Mouse (Mus musculus) heart, postnatal 36 days (tissue): Measurements from ENCODE around the gene Ankrd9. TPM values are rescaled to one million over a fixed set of nuclear protein-coding genes. Genes with fewer than 3 reads are reported as not detected.

Experiments
- DNase-seq, 2 experiments: peaks; one replicate each; pipeline ENCODE4 v3.0.0; 2021 to 2022
- intact Hi-C: fragments of 180-260 bp; cut with DNase I; formaldehyde crosslinking; loops from one replicate; pipeline ENCODE4 v1.15.1; 2025
- total RNA-seq, 2 experiments: library from RNA; stranded (reverse); gene quantifications; 2 replicates each; pipeline ENCODE4 v1.2.3; 2021

Gene Ankrd9
- total RNA-seq, 2 experiments from 2014 or later, result 67.9 to 85.3 TPM

DNA sequence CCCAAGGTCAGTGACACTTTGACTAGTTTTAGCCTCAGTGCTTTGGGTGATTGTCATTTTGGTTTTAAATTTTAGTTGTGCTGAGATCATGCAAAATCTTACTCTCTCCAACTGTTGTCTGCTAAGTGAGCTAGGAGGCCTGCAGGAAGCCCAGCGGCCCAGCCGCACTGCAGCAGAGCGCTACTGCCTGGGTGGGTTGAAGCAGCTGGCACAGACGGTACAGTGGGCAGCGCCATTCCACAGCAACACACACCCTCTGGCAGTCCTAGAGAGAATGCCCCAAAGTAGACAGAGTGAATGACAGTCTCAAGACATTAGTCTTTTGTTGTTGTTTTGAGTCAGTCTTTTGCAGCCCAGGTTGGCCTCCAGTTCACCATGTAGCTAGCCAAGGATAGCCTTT lies 8.4 kb downstream of the Ankrd9 start:
- no peak for DNase-seq
- intact Hi-C loops, result no loop called here

DNA sequence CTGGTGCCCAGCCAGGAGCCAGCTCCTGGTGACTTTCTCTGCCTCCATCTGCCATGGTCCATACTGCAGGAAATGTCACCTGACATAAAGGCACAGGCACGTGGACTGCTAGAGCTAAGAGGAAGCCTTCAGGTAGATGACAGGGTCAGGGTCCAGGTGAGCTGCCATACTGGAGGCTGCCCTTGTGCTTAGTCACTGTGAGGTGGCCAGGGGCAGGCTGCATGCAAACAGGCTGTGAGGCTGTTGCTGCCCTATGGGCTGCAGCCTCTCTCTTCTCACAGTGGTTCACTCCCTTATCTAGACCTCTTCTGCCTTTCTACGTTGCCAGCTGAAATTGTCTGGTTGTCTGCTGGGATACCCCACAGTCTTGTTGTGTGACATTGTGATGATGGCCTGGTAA lies 11.7 kb downstream of the Ankrd9 start:
- DNase-seq, result no peak
- intact Hi-C loops, result no loop called here

DNA sequence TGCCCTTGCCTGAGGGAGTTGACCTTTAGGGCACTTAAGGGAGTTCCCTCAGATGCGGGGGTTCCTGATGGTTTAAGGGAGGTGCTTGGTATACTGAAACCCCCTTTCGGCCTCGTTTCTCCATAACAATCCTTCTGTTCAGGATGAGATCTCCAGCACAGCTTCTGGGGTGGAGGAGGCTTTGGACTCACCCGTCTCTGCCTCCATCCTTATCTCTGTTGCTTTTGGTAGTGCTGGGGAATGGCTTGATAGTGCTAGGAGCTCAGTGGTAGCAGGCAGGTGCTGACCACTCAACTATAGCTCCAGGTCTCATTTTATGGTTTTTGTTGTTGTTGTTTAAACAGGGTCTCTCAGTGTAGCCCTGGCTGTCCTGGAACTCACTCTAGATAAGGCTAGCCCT lies 12.8 kb downstream of the Ankrd9 start:
- intact Hi-C loops, result no loop called here
- DNase-seq, result no peak

DNA sequence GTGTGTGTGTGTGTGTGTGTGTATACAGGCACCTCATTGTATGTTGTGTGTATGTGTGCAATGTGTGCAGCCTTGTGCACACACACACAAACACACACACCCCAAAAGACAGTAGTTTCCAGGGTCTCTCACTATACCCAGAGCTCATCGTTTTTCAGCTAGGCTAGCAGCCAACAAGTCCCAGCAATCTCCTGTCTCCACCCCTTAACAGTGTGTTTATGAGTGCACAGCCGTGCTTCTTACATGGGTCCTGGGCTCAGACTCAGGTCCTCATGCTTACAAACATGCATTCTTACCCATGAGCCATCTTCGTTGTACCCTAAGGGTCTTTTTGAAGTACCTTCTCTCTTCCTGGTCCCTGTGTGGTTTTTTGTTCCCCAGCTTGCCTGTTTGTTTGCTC lies 13.3 kb downstream of the Ankrd9 start:
- DNase-seq, result no peak
- intact Hi-C loops, result no loop called here

DNA sequence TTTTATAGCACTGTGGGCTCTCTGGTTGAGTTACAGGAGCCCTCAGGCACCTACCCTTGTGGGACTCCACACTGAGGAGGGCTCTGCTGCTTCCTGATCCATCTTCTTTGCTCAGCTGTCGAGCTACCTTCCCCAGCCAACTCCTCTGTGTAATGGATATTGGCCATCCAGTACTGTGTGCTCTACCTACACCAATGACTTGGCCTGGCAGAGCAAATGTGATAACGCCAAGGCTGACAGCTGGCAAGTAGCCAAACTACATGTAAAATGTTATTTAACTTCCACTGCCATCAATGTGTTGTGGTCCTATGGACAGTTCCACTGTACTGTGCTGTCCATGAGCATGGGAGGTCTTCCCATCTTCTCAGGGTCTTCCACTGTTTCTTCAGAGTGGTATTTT lies 16.9 kb downstream of the Ankrd9 start:
- DNase-seq, result no peak
- intact Hi-C loops, result no loop called here

DNA sequence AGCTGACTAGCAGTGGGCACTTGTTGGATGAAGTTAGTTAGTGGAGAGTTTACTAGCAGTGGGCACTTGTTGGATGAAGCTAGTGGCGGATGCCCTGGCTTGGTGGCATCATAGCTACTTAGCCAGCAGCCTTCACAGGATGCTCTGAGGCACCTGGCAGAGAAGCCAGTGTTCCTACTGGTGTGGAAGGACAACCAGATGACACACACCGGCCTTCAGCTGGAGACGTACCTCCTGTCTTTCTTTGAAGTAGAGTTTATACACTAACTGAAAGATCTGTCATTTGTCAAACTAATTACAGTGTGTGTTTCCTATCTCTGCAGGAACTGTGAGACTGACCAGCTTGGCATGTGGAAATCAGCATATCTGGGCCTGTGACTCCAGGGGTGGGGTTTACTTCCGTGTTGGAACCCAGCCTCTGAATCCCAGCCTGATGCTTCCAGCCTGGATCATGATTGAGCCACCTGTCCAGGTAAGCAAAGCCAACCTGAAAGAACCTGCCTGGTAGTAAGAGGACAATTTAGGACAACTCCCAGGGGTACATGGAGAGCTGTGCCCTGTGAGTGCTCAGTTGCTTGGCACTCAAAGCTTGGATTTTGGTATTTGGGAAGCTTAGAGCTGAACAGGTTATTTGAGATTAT lies 24.4 kb downstream of the Ankrd9 start:
- DNase-seq, result no peak
- intact Hi-C loops, result no loop called here

DNA sequence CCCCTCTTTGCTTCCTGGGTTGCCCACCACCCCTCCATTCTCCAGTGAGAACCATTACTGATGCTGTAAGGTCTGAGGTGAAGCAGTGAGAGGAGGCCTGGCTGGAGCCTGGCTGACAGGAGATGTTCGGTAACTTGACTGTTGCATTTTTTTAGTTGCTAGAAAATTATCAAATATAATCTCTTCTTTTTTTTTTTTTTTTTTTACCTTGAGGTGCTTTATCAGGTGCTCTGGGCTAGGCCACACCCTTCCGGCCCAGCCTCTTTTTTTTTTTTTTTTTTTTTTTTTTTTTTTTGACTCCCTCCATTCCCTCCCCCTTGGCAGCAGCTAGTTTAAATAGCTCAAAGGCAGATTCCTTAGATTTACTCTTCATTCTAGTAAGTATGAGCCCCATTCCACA lies 24.9 kb downstream of the Ankrd9 start:
- DNase-seq, result no peak
- intact Hi-C loops, result no loop called here

DNA sequence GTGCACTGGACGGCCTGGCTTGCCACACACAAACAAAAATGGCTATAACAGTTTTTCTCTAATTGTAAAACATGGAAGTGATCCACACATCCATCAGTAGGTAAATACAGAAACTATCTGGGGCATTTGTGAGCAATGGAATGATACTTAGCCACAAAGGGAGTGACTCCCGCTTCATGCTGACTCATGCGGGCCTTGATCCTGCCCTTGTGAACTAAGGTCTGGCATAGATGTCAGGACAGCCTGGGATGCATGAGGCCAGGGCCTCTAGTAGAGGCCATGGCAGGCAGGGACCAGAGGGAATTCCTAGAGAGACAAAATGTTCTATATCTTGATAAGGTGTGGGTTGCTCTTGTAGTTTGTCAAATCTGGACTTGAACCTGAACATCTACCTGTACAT lies 25.4 kb downstream of the Ankrd9 start:
- DNase-seq, result no peak
- intact Hi-C loops, result no loop called here

DNA sequence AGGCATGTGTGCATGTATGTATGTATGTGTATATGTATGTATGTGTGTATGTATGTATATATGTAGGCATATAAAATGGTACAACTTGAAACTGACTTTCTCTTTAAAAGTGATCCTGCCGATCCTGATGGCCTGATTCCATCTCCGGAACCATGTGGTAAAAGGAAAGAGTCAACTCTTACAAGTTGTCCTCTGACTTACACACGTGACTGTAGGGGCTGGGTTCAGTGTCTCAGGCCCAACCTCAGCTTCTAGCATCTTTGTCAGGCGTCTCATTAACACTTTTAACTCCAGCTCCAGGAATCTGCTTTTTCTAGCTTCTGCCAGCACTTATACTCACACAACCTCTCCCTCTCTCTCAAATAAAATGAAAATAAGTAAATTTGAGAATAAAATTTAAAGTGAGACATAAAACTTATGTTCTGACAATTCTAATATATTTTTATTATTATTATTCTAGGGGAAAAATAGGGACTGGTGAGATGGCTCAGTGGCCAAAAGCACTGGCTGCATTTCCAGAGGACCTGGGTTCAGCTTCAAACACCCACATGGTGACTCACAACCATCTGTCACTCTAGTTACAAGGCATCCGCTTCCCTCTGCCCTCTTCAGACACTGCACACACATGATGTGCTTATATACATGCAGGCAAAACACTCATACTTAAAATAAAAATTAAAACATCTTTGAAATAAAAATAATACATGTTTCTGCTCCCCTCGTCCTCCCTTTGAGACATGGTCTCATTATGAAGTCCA lies 26.0 kb downstream of the Ankrd9 start:
- no peak for DNase-seq
- intact Hi-C loops, result no loop called here

DNA sequence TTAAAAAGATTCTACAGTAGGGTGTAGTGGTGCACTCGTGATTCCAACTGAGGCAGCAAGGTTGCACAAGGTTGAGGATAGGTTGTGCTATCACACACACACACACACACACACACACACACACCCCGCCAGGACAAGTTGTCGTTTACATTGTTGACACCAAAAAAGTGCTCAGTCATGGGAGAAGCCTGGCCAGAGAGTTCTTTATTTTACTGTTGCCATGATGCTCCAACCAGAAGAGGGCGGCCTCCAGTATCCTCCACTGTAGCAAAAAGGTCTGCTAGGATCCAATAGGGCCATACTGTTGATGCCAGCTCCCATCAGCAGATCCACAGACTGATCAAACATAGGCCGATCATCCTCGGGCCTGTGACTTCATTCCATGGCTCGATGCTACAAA lies 27.6 kb downstream of the Ankrd9 start:
- no peak for DNase-seq
- intact Hi-C loops, result no loop called here

DNA sequence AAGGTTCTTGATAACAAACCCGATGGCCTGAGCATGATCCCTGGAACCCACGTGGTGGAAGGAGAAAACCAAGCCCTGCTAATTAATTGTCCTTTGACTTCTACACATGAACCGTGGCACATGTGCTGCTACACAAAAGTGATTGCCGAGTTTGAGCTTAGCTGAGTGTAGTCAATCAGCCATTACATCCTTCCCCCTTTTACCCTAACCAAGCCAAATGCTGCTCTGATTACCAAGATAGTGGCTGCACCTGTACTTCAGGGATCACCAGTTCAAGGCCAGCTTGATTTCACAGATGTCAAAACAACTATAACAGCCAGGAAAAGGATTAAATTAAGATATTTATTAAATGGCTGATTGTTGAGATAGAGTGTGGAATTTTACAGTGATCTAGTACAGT lies 28.7 kb downstream of the Ankrd9 start:
- no peak for DNase-seq
- intact Hi-C loops, result no loop called here

DNA sequence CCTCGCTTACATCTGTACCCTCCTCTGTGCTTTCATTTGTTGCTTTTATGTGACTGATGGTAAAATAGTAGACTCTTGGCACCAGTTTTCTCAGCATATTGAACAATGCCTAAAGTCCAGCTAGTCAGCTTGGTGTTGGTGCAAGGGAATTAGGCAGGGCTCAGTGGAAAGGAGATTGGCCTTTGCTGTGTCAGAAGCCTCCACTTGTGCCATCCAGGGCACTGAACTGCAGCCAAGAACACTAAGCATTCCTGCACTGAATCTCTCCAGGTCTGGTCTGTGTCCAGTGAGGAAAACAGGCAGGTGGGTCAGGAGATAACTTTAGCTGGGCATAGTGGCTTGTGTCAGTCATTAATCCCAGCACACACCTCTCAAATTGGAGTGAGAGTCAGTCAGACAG lies 29.4 kb downstream of the Ankrd9 start:
- DNase-seq, result peak; percentile 21 to 43
- intact Hi-C loops, result no loop called here

DNA sequence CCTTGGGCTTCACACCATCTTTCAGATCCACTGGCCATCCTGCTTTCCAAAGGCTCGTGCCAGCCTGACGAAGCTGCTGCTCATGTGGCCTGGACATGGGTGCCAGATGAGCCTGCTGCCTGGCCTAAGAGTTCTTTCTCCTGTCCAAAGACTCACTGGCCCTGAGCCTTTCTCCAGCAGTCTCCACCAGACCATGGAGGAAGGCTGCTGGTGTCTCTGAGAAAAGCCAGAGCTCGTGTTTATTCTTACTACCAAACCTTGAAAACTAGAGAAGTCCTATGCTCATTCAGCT lies 30.0 kb downstream of the Ankrd9 start:
- intact Hi-C loops, result no loop called here
- peak; percentile 28 to 31 for DNase-seq

DNA sequence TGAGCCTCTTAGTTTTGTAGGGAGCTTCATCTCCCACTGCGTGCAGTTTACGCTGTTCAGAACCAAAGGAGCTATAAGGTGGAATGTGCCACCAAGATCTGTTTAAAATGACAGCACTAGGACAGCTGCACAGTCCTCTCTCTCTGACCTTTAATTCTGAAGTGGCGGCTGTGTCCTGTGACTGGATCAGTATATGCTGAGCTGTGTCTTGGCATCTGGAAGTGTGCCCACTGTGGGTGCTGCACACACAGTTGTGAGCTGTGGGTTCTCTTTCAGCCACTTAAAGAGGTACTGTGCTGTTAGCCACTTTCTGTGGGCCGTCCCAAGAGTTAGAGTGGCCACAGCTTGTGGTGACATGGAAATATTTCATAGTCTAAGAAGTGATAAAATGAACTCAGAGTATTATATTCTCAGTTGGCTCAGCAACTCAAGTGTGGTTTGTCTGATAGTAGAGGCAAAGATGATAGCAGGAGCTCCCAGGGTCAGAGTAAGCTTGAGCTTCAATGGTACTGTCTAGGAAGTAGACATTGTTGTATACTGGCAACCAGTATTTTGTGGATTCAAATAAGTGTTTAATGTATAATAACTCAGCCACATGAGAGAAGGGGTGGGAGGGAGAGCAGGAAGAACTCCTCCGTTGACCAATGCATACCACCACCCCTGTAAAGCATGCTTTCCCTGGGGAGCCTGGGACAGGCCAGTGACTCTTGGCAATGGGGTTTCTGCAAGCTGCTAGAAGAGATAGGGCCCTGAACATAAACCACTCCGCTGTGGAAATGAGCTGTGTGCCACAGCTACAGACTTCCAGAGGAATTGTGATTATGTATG lies 30.5 kb downstream of the Ankrd9 start:
- no peak for DNase-seq
- intact Hi-C loops, result no loop called here

DNA sequence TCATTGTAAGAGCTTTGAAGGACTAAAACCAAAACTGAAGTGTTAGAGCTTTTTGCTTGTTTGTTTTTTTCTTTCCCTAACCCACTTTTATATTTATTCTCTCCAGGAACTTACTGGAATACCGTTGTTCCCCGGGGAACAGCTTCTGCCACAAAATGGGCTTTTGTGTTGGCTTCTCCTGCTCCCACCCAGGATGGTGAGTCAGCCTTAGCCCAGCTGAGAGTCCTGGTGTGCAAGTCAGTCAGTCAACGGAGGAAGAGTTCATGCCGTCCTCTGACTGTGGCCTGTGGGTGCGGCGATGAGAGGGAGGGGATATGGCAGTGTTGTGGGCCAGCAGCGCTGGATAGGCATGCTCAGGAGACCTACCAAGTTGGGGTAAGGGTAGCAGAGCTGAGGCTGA lies 32.6 kb downstream of the Ankrd9 start:
- intact Hi-C loops, result no loop called here

DNA sequence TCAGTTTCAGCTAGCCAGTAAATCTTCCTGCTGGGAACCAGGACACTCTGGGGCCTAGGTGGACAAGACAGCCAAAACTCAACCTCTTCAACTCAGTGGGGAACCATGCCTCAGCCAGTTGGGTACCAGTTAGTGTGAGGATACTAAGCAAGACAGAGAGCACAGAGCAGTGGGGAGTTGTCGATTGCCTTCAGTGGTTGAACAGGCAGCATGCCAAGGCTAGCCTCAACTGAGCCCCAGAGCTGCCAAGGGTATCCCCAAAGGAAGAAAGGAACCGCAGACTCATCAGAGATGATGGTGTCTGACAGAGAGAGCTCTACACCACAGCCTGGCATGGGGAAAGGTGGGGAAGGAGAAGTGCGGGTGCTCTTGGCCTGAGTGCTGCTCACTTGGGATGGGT lies 38.0 kb downstream of the Ankrd9 start:
- no peak for DNase-seq
- intact Hi-C loops, result no loop called here

More for the DNA sequence above, 32.6 kb downstream of the Ankrd9 start:
- no peak for DNase-seq

DNA sequence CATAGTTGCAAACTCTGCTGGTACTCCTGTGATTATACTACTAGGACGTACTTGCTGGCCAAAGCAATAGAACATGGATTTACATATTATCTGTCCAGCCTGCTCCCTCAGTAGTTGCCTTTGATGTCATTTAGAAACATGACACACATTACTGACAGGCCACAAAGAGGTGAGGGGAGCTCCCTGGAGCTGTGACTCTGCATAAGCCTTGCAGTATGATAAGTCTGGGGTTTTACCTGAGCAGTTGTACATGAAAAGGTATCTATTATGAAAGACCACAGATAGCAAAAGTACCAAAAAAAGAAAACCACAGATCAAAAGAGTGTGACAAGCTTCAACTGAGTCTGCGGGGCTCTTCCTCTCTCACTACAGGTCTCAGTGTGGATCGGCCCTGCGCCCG lies 39.5 kb downstream of the Ankrd9 start:
- intact Hi-C loops, result no loop called here
- no peak for DNase-seq

DNA sequence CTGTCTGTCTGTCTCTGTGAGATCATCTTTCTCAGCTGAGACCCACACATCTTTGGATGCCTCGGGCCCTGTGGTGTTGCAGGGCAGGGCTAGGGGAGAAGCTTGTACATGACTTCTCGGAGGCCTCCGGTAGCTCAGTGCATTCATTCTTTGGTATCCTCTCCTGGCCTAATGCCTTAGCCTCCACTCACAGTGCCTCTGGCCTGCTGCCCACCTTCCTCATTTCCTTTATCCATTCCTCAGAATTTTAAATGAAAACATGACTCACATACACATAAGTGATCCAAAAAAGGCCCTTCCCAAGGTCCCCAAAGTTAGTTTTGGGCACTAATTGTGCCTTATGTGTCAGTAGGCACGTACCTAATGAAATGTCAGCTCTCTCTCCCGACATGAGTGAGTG lies 41.3 kb downstream of the Ankrd9 start:
- DNase-seq, result no peak
- intact Hi-C loops, result no loop called here

DNA sequence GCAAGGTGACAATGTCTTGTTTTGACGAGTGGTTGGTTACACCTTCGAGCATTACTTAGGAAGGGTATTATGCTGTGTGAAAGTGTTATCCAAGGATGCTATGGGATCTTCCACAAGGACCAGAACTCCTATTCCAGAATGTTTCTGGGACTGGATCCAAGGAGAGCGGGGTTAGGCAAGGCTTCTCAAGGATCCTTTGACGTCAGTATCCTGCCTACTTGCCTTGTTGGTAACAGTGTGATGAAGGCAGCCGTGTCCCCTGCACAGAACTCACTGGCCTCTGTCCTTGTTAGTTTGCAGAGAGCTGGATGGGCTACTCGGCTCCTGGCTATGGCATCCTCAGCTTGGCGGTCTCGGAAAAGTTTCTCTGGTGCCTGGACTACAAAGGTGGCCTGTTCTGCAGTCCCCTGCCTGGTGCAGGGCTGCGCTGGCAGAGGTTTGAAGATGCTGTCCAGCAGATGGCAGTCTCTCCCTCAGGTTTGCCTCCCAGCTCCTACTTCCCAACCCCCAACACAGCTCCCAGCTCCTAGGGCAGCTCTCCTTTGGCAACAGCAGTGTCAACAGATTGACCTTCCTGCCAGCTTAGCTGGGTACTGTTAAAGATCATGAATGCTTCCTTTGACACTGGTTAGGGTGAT lies 42.7 kb downstream of the Ankrd9 start:
- intact Hi-C loops, result loop anchor here (1.0 kb wide), 1 partner anchor 56 kb away; no protein-coding TSS in a partner anchor
- peak; percentile 76 for DNase-seq

DNA sequence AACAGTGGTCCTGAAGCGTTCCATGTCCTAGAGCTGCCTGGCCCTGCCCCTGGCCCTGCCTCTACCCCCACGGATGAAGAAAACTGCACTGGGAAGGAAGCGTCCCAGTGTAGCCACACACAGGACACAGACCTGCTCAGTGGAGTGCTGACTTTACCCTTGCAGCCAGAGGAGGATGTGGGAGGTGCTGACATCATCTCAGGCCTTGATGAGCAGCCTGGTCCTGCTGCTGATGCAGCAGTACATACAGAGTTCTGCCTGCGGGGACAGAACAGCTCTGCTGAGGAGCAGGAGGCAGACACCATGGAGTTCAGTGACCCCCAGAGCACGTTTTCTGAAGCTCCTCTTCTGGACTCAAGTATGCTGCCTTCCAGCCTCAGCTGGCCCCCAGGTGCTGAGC lies 46.0 kb downstream of the Ankrd9 start:
- DNase-seq, result no peak
- intact Hi-C loops, result no loop called here
